Mouse (Mus musculus): ENCODE results near the gene Ebf4.
A peak's percentile ranks its signal among the peaks of the same experiment; 100 is the strongest.

The Ebf4 gene

GRCm38 (mm10) chr2:130383895-130384294 is 88.9 kb downstream of the Ebf4 start:
- DNase-seq (ENCODE audit: low spot score in 2 of 2): no peak

- no peak for DNase-seq (ENCODE audit: low spot score in 2 of 2)
Observed at GRCm38 (mm10) chr2:130386212-130386611, 91.2 kb downstream of the Ebf4 start.

- no peak for DNase-seq (ENCODE audit: low spot score in 2 of 2)
Observed at GRCm38 (mm10) chr2:130388796-130389195, 93.8 kb downstream of the Ebf4 start.

GRCm38 (mm10) chr2:130390993-130391625 is 96.1 kb downstream of the Ebf4 start:
- no peak for DNase-seq (ENCODE audit: low spot score in 2 of 2)

GRCm38 (mm10) chr2:130392836-130393235 is 97.9 kb downstream of the Ebf4 start:
- no peak for DNase-seq (ENCODE audit: low spot score in 2 of 2)

- no peak for DNase-seq (ENCODE audit: low spot score in 2 of 2)
Observed at GRCm38 (mm10) chr2:130395696-130396095, 100.7 kb downstream of the Ebf4 start.

- peak; percentile 10 to 23 for DNase-seq (ENCODE audit: low spot score in 2 of 2)
Observed at GRCm38 (mm10) chr2:130397186-130397985, 102.4 kb downstream of the Ebf4 start, which contains the start of gene Cpxm1. TSS of gene Cpxm1 (minus strand) at chr2:130397574.

GRCm38 (mm10) chr2:130398091-130398490 is 103.1 kb downstream of the Ebf4 start:
- peak; percentile 66 to 67 for DNase-seq (ENCODE audit: low spot score in 2 of 2)

- no peak for DNase-seq (ENCODE audit: low spot score in 2 of 2)
Observed at GRCm38 (mm10) chr2:130400046-130400445, 105.1 kb downstream of the Ebf4 start.

GRCm38 (mm10) chr2:130401891-130402290 is 106.9 kb downstream of the Ebf4 start:
- no peak for DNase-seq (ENCODE audit: low spot score in 2 of 2)

- no peak for DNase-seq (ENCODE audit: low spot score in 2 of 2)
Observed at GRCm38 (mm10) chr2:130404939-130405338, 110.0 kb downstream of the Ebf4 start, which contains the start of the genes Gm28372 and 1700020A23Rik. TSS of gene Gm28372 (plus strand) at chr2:130405239. TSS of gene 1700020A23Rik (plus strand) at chr2:130405259.

GRCm38 (mm10) chr2:130406178-130406577 is 111.2 kb downstream of the Ebf4 start, which contains the start of gene Tmem239:
TSS of gene Tmem239 (plus strand) at chr2:130406478.
- DNase-seq (ENCODE audit: low spot score in 2 of 2): no peak

GRCm38 (mm10) chr2:130408194-130408593 is 113.2 kb downstream of the Ebf4 start:
- DNase-seq (ENCODE audit: low spot score in 2 of 2): no peak

- peak; percentile 67 to 79 for DNase-seq (ENCODE audit: low spot score in 2 of 2)
Observed at GRCm38 (mm10) chr2:130411558-130412495, 116.9 kb downstream of the Ebf4 start.

- DNase-seq (ENCODE audit: low spot score in 2 of 2): no peak
Observed at GRCm38 (mm10) chr2:130412775-130413174, 117.8 kb downstream of the Ebf4 start.

- no peak for DNase-seq (ENCODE audit: low spot score in 2 of 2)
Observed at GRCm38 (mm10) chr2:130414094-130414856, 119.3 kb downstream of the Ebf4 start.
